Mouse (Mus musculus): ENCODE measurements at regions not wholly inside any gene's neighbourhood (a gene's known extent, or its start where the extent isn't known, plus 50 kb on each side); places are given as distances from the start of the nearest gene placed in this dataset.

GRCm38 (mm10) chr4:33797964-33798363 lies 126.4 kb upstream of the Cnr1 start:
- Histone ChIP-seq H3K4me1 (replicated peaks; ENCODE audit: control insufficient read depth, insufficient read depth) (no peaks in the 10 kb centered on the region), H3K4me3 (ENCODE audit: low read depth, low read length) (no peak overlapping the region), H3K9ac (ENCODE audit: low read length) (no peak overlapping the region), H3K9me3 (ENCODE audit: control insufficient read depth, low read length) (no peaks in the 10 kb centered on the region), H3K4me2 (replicated peaks; ENCODE audit: low read depth) (no peak overlapping the region), H3K36me3 (ENCODE audit: control insufficient read depth, insufficient read depth, low read length) (no peaks in the 10 kb centered on the region), H3K27ac (replicated peaks) (no peak overlapping the region), H3K27me3 (ENCODE audit: control insufficient read depth, insufficient read depth, low read length) (no peaks in the 10 kb centered on the region)
- WGBS: 86% methylated on average over 4 of the region's 4 CpGs
- TF ChIP-seq EP300 (optimal IDR thresholded peaks at IDR 0.05) (no peak), CTCF (IDR thresholded peaks at IDR 0.05; ENCODE audit: low read depth) (no peak)
- DNase-seq (ENCODE audit: low spot score): no peak
- no peak for ATAC-seq (ENCODE audit: low FRiP score, low TSS enrichment)

GRCm38 (mm10) chr4:33798654-33799053 lies 125.7 kb upstream of the Cnr1 start:
- no peaks in the 10 kb centered on the region for H3K9me3 ChIP-seq (ENCODE audit: control insufficient read depth, low read length)
- TF ChIP-seq CTCF (IDR thresholded peaks at IDR 0.05; ENCODE audit: low read depth): no peak
- no peak for TF ChIP-seq EP300 (optimal IDR thresholded peaks at IDR 0.05)
- H3K27me3 ChIP-seq (ENCODE audit: control insufficient read depth, insufficient read depth, low read length): no peaks in the 10 kb centered on the region
- H3K36me3 ChIP-seq (ENCODE audit: control insufficient read depth, insufficient read depth, low read length): no peaks in the 10 kb centered on the region
- H3K9ac ChIP-seq (ENCODE audit: low read length): no peak overlapping the region
- 86% methylated on average over 6 of the region's 6 CpGs for WGBS
- ATAC-seq (ENCODE audit: low FRiP score, low TSS enrichment): no peak
- no peak for DNase-seq (ENCODE audit: low spot score)
- no peak overlapping the region for H3K4me3 ChIP-seq (ENCODE audit: low read depth, low read length)
- no peak overlapping the region for H3K4me2 ChIP-seq (replicated peaks; ENCODE audit: low read depth)
- H3K27ac ChIP-seq (replicated peaks): no peak overlapping the region
- H3K4me1 ChIP-seq (replicated peaks; ENCODE audit: control insufficient read depth, insufficient read depth): no peaks in the 10 kb centered on the region

- Histone ChIP-seq H3K4me3 (ENCODE audit: low read depth, low read length) (no peak overlapping the region), H3K9ac (ENCODE audit: low read length) (no peak overlapping the region), H3K4me2 (replicated peaks; ENCODE audit: low read depth) (no peak overlapping the region), H3K9me3 (ENCODE audit: control insufficient read depth, low read length) (no peaks in the 10 kb centered on the region), H3K27me3 (ENCODE audit: control insufficient read depth, insufficient read depth, low read length) (no peaks in the 10 kb centered on the region), H3K36me3 (ENCODE audit: control insufficient read depth, insufficient read depth, low read length) (no peaks in the 10 kb centered on the region), H3K4me1 (replicated peaks; ENCODE audit: control insufficient read depth, insufficient read depth) (no peaks in the 10 kb centered on the region), H3K27ac (replicated peaks) (no peak overlapping the region)
- TF ChIP-seq EP300 (optimal IDR thresholded peaks at IDR 0.05) (no peak), CTCF (IDR thresholded peaks at IDR 0.05; ENCODE audit: low read depth) (no peak)
- ATAC-seq (ENCODE audit: low FRiP score, low TSS enrichment): no peak
- DNase-seq (ENCODE audit: low spot score): no peak
- WGBS: 38% methylated on average over 6 of the region's 6 CpGs
These were observed 125.3 kb upstream of the Cnr1 start for GRCm38 (mm10) chr4:33799110-33799509.

- WGBS: 16% methylated on average over 1 of the region's 1 CpGs
- ATAC-seq (ENCODE audit: low FRiP score, low TSS enrichment): no peak
- Histone ChIP-seq H3K4me2 (replicated peaks; ENCODE audit: low read depth) (no peak overlapping the region), H3K36me3 (ENCODE audit: control insufficient read depth, insufficient read depth, low read length) (no peaks in the 10 kb centered on the region), H3K27me3 (ENCODE audit: control insufficient read depth, insufficient read depth, low read length) (no peaks in the 10 kb centered on the region), H3K9ac (ENCODE audit: low read length) (no peak overlapping the region), H3K27ac (replicated peaks) (no peak overlapping the region), H3K4me3 (ENCODE audit: low read depth, low read length) (no peak overlapping the region), H3K4me1 (replicated peaks; ENCODE audit: control insufficient read depth, insufficient read depth) (no peaks in the 10 kb centered on the region), H3K9me3 (ENCODE audit: control insufficient read depth, low read length) (no peaks in the 10 kb centered on the region)
- TF ChIP-seq CTCF (IDR thresholded peaks at IDR 0.05; ENCODE audit: low read depth) (no peak), EP300 (optimal IDR thresholded peaks at IDR 0.05) (no peak)
- DNase-seq (ENCODE audit: low spot score): no peak
These were observed 124.6 kb upstream of the Cnr1 start for GRCm38 (mm10) chr4:33799831-33800230.

- no peaks in the 10 kb centered on the region for H3K36me3 ChIP-seq (ENCODE audit: control insufficient read depth, insufficient read depth, low read length)
- TF ChIP-seq CTCF (IDR thresholded peaks at IDR 0.05; ENCODE audit: low read depth): no peak
- 63% methylated on average over 1 of the region's 1 CpGs for WGBS
- DNase-seq (ENCODE audit: low spot score) (no peak), ATAC-seq (ENCODE audit: low FRiP score, low TSS enrichment) (no peak)
- no peak overlapping the region for H3K4me2 ChIP-seq (replicated peaks; ENCODE audit: low read depth)
- H3K9me3 ChIP-seq (ENCODE audit: control insufficient read depth, low read length): no peaks in the 10 kb centered on the region
- H3K27me3 ChIP-seq (ENCODE audit: control insufficient read depth, insufficient read depth, low read length): no peaks in the 10 kb centered on the region
- H3K4me1 ChIP-seq (replicated peaks; ENCODE audit: control insufficient read depth, insufficient read depth): no peaks in the 10 kb centered on the region
- H3K9ac ChIP-seq (ENCODE audit: low read length): no peak overlapping the region
- no peak overlapping the region for H3K4me3 ChIP-seq (ENCODE audit: low read depth, low read length)
- no peak overlapping the region for H3K27ac ChIP-seq (replicated peaks)
These were observed 112.1 kb upstream of the Cnr1 start for GRCm38 (mm10) chr4:33812338-33812737.

- Histone ChIP-seq H3K4me3 (ENCODE audit: low read depth, low read length) (no peak overlapping the region), H3K36me3 (ENCODE audit: control insufficient read depth, insufficient read depth, low read length) (no peaks in the 10 kb centered on the region), H3K27ac (replicated peaks) (no peak overlapping the region), H3K4me2 (replicated peaks; ENCODE audit: low read depth) (no peak overlapping the region), H3K9ac (ENCODE audit: low read length) (no peak overlapping the region), H3K9me3 (ENCODE audit: control insufficient read depth, low read length) (no peaks in the 10 kb centered on the region), H3K27me3 (ENCODE audit: control insufficient read depth, insufficient read depth, low read length) (no peaks in the 10 kb centered on the region), H3K4me1 (replicated peaks; ENCODE audit: control insufficient read depth, insufficient read depth) (no peaks in the 10 kb centered on the region)
- 10% methylated on average over 5 of the region's 5 CpGs for WGBS
- no peak for ATAC-seq (ENCODE audit: low FRiP score, low TSS enrichment)
- TF ChIP-seq EP300 (optimal IDR thresholded peaks at IDR 0.05) (no peak), CTCF (IDR thresholded peaks at IDR 0.05; ENCODE audit: low read depth) (no peak)
- no peak for DNase-seq (ENCODE audit: low spot score)
These were observed 100.5 kb upstream of the Cnr1 start for GRCm38 (mm10) chr4:33823850-33824249.
